In the genomic region with DNA sequence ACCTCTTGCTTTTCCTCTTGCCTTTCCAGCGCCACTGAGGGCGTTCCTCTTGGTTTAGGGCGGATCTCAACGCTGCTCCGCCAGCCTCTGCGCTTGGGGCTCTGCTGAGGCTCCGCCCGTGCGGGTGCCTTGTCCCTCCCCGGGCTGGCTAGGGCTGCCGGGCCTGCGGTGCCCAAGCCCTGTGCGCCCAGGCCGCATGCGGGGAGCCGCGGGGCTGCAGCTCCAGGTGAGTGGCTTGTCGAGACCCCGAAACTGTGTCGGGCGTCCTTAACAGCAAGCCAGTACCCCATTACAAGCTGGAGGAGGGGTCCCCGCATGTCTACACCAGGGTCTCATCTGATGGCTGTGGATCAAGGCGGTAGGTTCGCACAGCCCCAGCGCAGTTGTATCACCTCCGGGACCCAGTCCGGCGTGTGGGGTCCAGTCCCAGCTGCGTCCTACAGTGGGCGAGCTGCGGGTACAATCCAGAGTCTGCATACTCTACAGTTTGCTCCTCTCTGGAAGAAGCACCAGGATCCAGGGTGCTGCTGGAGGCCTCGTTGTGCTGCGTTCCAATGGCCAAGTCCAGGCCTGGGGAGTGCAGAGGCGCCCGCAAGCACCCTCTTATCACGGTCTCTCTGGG, we compare ENCODE assay signal across 8 mouse cellular contexts. TPM values are rescaled to one million over a fixed set of nuclear protein-coding genes. Genes with fewer than 3 reads are reported as not detected.
DNase-seq lines count a peak whose midpoint lies in the region; ATAC-seq and TF ChIP-seq lines count a peak whose summit lies in the region.

Gene Arntl2 (plus strand): TSS at position 132 of the 622 bp plus-strand sequence.

- 0 out of 2 replicates have a peak within 1 kb of the TSS, but pooled peaks have one; percentile 6 for H3K27ac ChIP-seq in brown adipose tissue, adult 24 weeks (replicated peaks; ENCODE audit: low read depth, low read length)
- no peak within 1 kb of the TSS for H3K27ac ChIP-seq in forebrain, embryonic 12.5 days
- no peak within 1 kb of the TSS; the same call in 1 of the 2 replicates for H3K27ac ChIP-seq in heart, embryonic 15.5 days
- H3K27ac ChIP-seq in liver, embryonic 11.5 days (ENCODE audit: low read depth, low read length) = no peak within 1 kb of the TSS
- no peak within 1 kb of the TSS for H3K27ac ChIP-seq in testis, adult 2 months (ENCODE audit: control insufficient read depth, insufficient read depth, low read depth, low read length)

- H3K79me2 ChIP-seq in myocyte (ENCODE audit: control insufficient read depth, insufficient read depth) = no peaks in the 10 kb centered on the region

- H3K4me1 ChIP-seq in brown adipose tissue, adult 24 weeks (ENCODE audit: control insufficient read depth, insufficient read depth, insufficient read length, low read length) = peaks cover 18% of the 10 kb centered on the region; the same call in 1 of the 2 replicates
- peaks cover 14% of the 10 kb centered on the region for H3K4me1 ChIP-seq in forebrain, embryonic 12.5 days
- H3K4me1 ChIP-seq in heart, embryonic 15.5 days (replicated peaks) = peaks cover 15% of the 10 kb centered on the region
- peaks cover 7% of the 10 kb centered on the region; the same call in 1 of the 2 replicates for H3K4me1 ChIP-seq in liver, embryonic 11.5 days (replicated peaks; ENCODE audit: control insufficient read depth, insufficient read depth, low read length)
- H3K4me1 ChIP-seq in testis, adult 2 months (ENCODE audit: control insufficient read depth, insufficient read depth, low read length) = peaks cover 15% of the 10 kb centered on the region

- H3K9me3 ChIP-seq in forebrain, embryonic 12.5 days = no peaks in the 10 kb centered on the region
- H3K9me3 ChIP-seq in heart, embryonic 15.5 days (replicated peaks) = no peaks in the 10 kb centered on the region
- H3K9me3 ChIP-seq in liver, embryonic 11.5 days (ENCODE audit: control insufficient read depth, low read length) = no peaks in the 10 kb centered on the region

- peak within 1 kb of the TSS; percentile 86 for H3K4me2 ChIP-seq in forebrain, embryonic 12.5 days
- peak within 1 kb of the TSS; percentile 92 for H3K4me2 ChIP-seq in heart, embryonic 15.5 days
- H3K4me2 ChIP-seq in liver, embryonic 11.5 days = peak within 1 kb of the TSS; percentile 89
- H3K4me2 ChIP-seq in myocyte (ENCODE audit: low read depth) = peak within 1 kb of the TSS; percentile 86

- peak; percentile 22 for DNase-seq in CD4-positive helper T cell, adult 2 months (ENCODE audit: low read depth, low spot score)
- DNase-seq in kidney, postnatal 10 days = peak; percentile 82
- DNase-seq in liver, embryonic 11.5 days (ENCODE audit: low spot score) = peak; percentile 77

- H3K36me3 ChIP-seq in forebrain, embryonic 12.5 days (replicated peaks) = no peaks in the 10 kb centered on the region
- H3K36me3 ChIP-seq in heart, embryonic 15.5 days = no peaks in the 10 kb centered on the region
- no peaks in the 10 kb centered on the region for H3K36me3 ChIP-seq in liver, embryonic 11.5 days (ENCODE audit: control insufficient read depth, insufficient read depth, low read length)
- no peaks in the 10 kb centered on the region for H3K36me3 ChIP-seq in myocyte (ENCODE audit: control insufficient read depth, insufficient read depth)
- no peaks in the 10 kb centered on the region for H3K36me3 ChIP-seq in testis, adult 2 months (ENCODE audit: control insufficient read depth, insufficient read depth, low read length)

- H3ac ChIP-seq in myocyte (ENCODE audit: control insufficient read depth, insufficient read length) = no peak within 1 kb of the TSS

- peak within 1 kb of the TSS; percentile 66 for H3K4me3 ChIP-seq in brown adipose tissue, adult 24 weeks (ENCODE audit: insufficient read depth, low read depth, low read length)
- H3K4me3 ChIP-seq in forebrain, embryonic 12.5 days (replicated peaks) = peak within 1 kb of the TSS; percentile 48
- peak within 1 kb of the TSS; percentile 60 for H3K4me3 ChIP-seq in heart, embryonic 15.5 days
- H3K4me3 ChIP-seq in liver, embryonic 11.5 days (ENCODE audit: low read depth, low read length) = peak within 1 kb of the TSS; percentile 55
- peak within 1 kb of the TSS; percentile 17 for H3K4me3 ChIP-seq in myocyte
- peak within 1 kb of the TSS; percentile 50 for H3K4me3 ChIP-seq in testis, adult 2 months (ENCODE audit: control insufficient read depth, low read depth, low read length)

- WGBS in forebrain, embryonic 12.5 days = 2% methylated on average over 36 of the region's 36 CpGs
- WGBS in heart, embryonic 15.5 days = under 1% methylated on average over 36 of the region's 36 CpGs
- 1% methylated on average over 36 of the region's 36 CpGs for WGBS in liver, embryonic 11.5 days

- no peak for TF ChIP-seq CTCF in testis, adult 2 months (IDR thresholded peaks at IDR 0.05; ENCODE audit: control insufficient read depth, insufficient read depth, insufficient replicate concordance, low read depth, low read length)

- no peak for TF ChIP-seq POLR2A in myocyte (IDR thresholded peaks at IDR 0.05; ENCODE audit: insufficient read length, low read depth)
- TF ChIP-seq POLR2A in testis, adult 2 months (IDR thresholded peaks at IDR 0.05; ENCODE audit: control insufficient read depth, low read depth, low read length) = no peak

- peak; percentile 95 for ATAC-seq in forebrain, embryonic 12.5 days (ENCODE audit: low FRiP score)
- peak; percentile 94 for ATAC-seq in heart, embryonic 15.5 days (replicated peaks; ENCODE audit: insufficient number of reproducible peaks, insufficient read depth, low FRiP score, low read depth)
- ATAC-seq in liver, embryonic 11.5 days (replicated peaks; ENCODE audit: low FRiP score) = peak; percentile 92

- peak within 1 kb of the TSS; percentile 46 for H3K9ac ChIP-seq in forebrain, embryonic 12.5 days
- peak within 1 kb of the TSS; percentile 64 for H3K9ac ChIP-seq in heart, embryonic 15.5 days
- peak within 1 kb of the TSS; percentile 55 for H3K9ac ChIP-seq in liver, embryonic 11.5 days (ENCODE audit: low read depth, low read length)

- H3K27me3 ChIP-seq in forebrain, embryonic 12.5 days = peaks cover 30% of the 10 kb centered on the region
- no peaks in the 10 kb centered on the region for H3K27me3 ChIP-seq in heart, embryonic 15.5 days
- peaks cover 18% of the 10 kb centered on the region; the same call in 1 of the 2 replicates for H3K27me3 ChIP-seq in liver, embryonic 11.5 days (replicated peaks; ENCODE audit: control insufficient read depth, insufficient read depth, low read length)
- H3K27me3 ChIP-seq in myocyte (ENCODE audit: control insufficient read depth, insufficient read depth, insufficient read length) = no peaks in the 10 kb centered on the region
- peaks cover 2% of the 10 kb centered on the region; the same call in 1 of the 2 replicates for H3K27me3 ChIP-seq in testis, adult 2 months (ENCODE audit: control insufficient read depth, insufficient read depth, low read length)

TF ChIP-seq in myocyte, 11 proteins besides CTCF, POLR2A, EP300 and RAD21:
- TF ChIP-seq MYOD1 (IDR thresholded peaks at IDR 0.05; ENCODE audit: control insufficient read depth in 1 of 3, insufficient read length in 2 of 3, low read depth in 2 of 3) = no peak
- TF ChIP-seq TCF3 (IDR thresholded peaks at IDR 0.05; ENCODE audit: insufficient read length, low read depth) = no peak
- no peak for TF ChIP-seq REST (IDR thresholded peaks at IDR 0.05; ENCODE audit: insufficient read depth, insufficient read length)
- no peak for TF ChIP-seq POLR2AphosphoS2 (IDR thresholded peaks at IDR 0.05; ENCODE audit: insufficient read length, low read depth)
- no peak for TF ChIP-seq E2F4 (IDR thresholded peaks at IDR 0.05; ENCODE audit: insufficient read depth)
- TF ChIP-seq MAX (IDR thresholded peaks at IDR 0.05; ENCODE audit: low read depth) = no peak
TF ChIP-seq in myocyte: peak in this region for 0.

RNA-seq across cellular contexts. Expression of gene Arntl2, which starts in this region (rescaled TPM):
- 2.3 and 3.5 TPM in 2 replicates for polyA plus RNA-seq in brown adipose tissue, adult 24 weeks (2012; ENCODE audit: insufficient read depth, insufficient read length, missing spikeins)
- 0.86 and 1.4 TPM in 2 replicates for polyA plus RNA-seq in forebrain, embryonic 12.5 days (2016; fragmentation: Nextera tagmentation; extraction: Ambion mirVana)
- 2.6 and 3.3 TPM in 2 replicates for polyA plus RNA-seq in heart, embryonic 15.5 days (2015; fragmentation: Nextera tagmentation; extraction: Ambion mirVana)
- polyA plus RNA-seq in liver, embryonic 11.5 days (2014; fragmentation: Nextera tagmentation; extraction: Ambion mirVana) = 0.70 and 0.88 TPM in 2 replicates
- polyA plus RNA-seq in myocyte (2012; fragmentation: generic; extraction: Trizol) = 0.52 TPM
- 2.7 and 3.0 TPM in 2 replicates for polyA plus RNA-seq in testis, adult 2 months (2012; rRNA removed)

Comparison
In these comparisons a context has a peak if more than half of its experiments do, and no peak if none do; other contexts are left out.
1. Peak in DNase-seq, ATAC-seq, H3K4me3 ChIP-seq, H3K9ac ChIP-seq and H3K4me2 ChIP-seq in liver, embryonic 11.5 days; RNA of the gene not detected or under 1 TPM.
2. DNase-seq: peak in every context shown above with its lines; median percentile 82 in kidney, postnatal 10 days; 77 in liver, embryonic 11.5 days; 22 in CD4-positive helper T cell, adult 2 months.